Mouse (Mus musculus): Measurements from ENCODE around the gene Gxylt1. TPM values are rescaled to one million over a fixed set of nuclear protein-coding genes. Genes with fewer than 3 reads are reported as not detected.

Gene Gxylt1
- polyA plus RNA-seq, 1 experiment from 2014 or later: 10.7 TPM

- no peak overlapping the region for H3K4me3 ChIP-seq (ENCODE audit: low read depth, low read length)
- H3K36me3 ChIP-seq (ENCODE audit: control insufficient read depth, insufficient read depth, low read length): no peaks in the 10 kb centered on the region
- H3K9ac ChIP-seq (ENCODE audit: low read depth, low read length): no peak overlapping the region
- WGBS: 61% methylated on average over 6 of the region's 6 CpGs
- no peaks in the 10 kb centered on the region for H3K9me3 ChIP-seq (ENCODE audit: control insufficient read depth, low read length)
- ATAC-seq (replicated peaks; ENCODE audit: low FRiP score) (peak; percentile 84), DNase-seq (ENCODE audit: low spot score) (no peak)
- no peaks in the 10 kb centered on the region for H3K27me3 ChIP-seq (replicated peaks; ENCODE audit: control insufficient read depth, insufficient read depth, low read length)
- H3K4me1 ChIP-seq (replicated peaks; ENCODE audit: control insufficient read depth, insufficient read depth, low read length): peaks cover 7% of the 10 kb centered on the region
- 0 out of 2 replicates have a peak overlapping the region, but pooled peaks have one; percentile 7 for H3K4me2 ChIP-seq
- H3K27ac ChIP-seq (ENCODE audit: low read depth, low read length): peak overlapping the region; percentile 62
Observed at GRCm38 (mm10) chr15:93284326-93284725, 9.3 kb upstream of the Gxylt1 start.

GRCm38 (mm10) chr15:93283349-93283748, 8.4 kb upstream of the Gxylt1 start:
- whole genome bisulfite sequencing: 77% methylated on average over 11 of the region's 11 CpGs
- no peak for DNase-seq (ENCODE audit: low spot score)
- Histone ChIP-seq H3K4me1 (replicated peaks; ENCODE audit: control insufficient read depth, insufficient read depth, low read length) (peaks cover 7% of the 10 kb centered on the region), H3K27ac (ENCODE audit: low read depth, low read length) (no peak overlapping the region), H3K9me3 (ENCODE audit: control insufficient read depth, low read length) (no peaks in the 10 kb centered on the region), H3K36me3 (ENCODE audit: control insufficient read depth, insufficient read depth, low read length) (no peaks in the 10 kb centered on the region), H3K27me3 (replicated peaks; ENCODE audit: control insufficient read depth, insufficient read depth, low read length) (no peaks in the 10 kb centered on the region), H3K9ac (ENCODE audit: low read depth, low read length) (no peak overlapping the region), H3K4me3 (ENCODE audit: low read depth, low read length) (no peak overlapping the region), H3K4me2 (no peak overlapping the region)
- 0 out of 2 replicates have a peak, but pooled peaks have one; percentile 51 for ATAC-seq (replicated peaks; ENCODE audit: low FRiP score)

GRCm38 (mm10) chr15:93276276-93276675, 1.3 kb upstream of the Gxylt1 start:
- Histone ChIP-seq H3K9me3 (ENCODE audit: control insufficient read depth, low read length) (no peaks in the 10 kb centered on the region), H3K9ac (ENCODE audit: low read depth, low read length) (peak overlapping the region; percentile 71), H3K36me3 (ENCODE audit: control insufficient read depth, insufficient read depth, low read length) (no peaks in the 10 kb centered on the region), H3K4me2 (peak overlapping the region; percentile 80), H3K4me1 (replicated peaks; ENCODE audit: control insufficient read depth, insufficient read depth, low read length) (peaks cover 18% of the 10 kb centered on the region), H3K4me3 (ENCODE audit: low read depth, low read length) (peak overlapping the region; percentile 84), H3K27ac (ENCODE audit: low read depth, low read length) (peak overlapping the region; percentile 70; the same call in 1 of the 2 replicates), H3K27me3 (replicated peaks; ENCODE audit: control insufficient read depth, insufficient read depth, low read length) (no peaks in the 10 kb centered on the region)
- WGBS: 8% methylated on average over 14 of the region's 14 CpGs
- DNase-seq (ENCODE audit: low spot score) (no peak), ATAC-seq (replicated peaks; ENCODE audit: low FRiP score) (no peak)

- no peak for DNase-seq (ENCODE audit: low spot score)
- H3K36me3 ChIP-seq (ENCODE audit: control insufficient read depth, insufficient read depth, low read length): no peaks in the 10 kb centered on the region
- peak overlapping the region; percentile 84 for H3K4me3 ChIP-seq (ENCODE audit: low read depth, low read length)
- peak overlapping the region; percentile 70 for H3K27ac ChIP-seq (ENCODE audit: low read depth, low read length)
- H3K9me3 ChIP-seq (ENCODE audit: control insufficient read depth, low read length): no peaks in the 10 kb centered on the region
- peak overlapping the region; percentile 71 for H3K9ac ChIP-seq (ENCODE audit: low read depth, low read length)
- ATAC-seq (replicated peaks; ENCODE audit: low FRiP score): peak; percentile 55
- H3K4me1 ChIP-seq (replicated peaks; ENCODE audit: control insufficient read depth, insufficient read depth, low read length): peaks cover 20% of the 10 kb centered on the region
- H3K4me2 ChIP-seq: peak overlapping the region; percentile 80
- under 1% methylated on average over 21 of the region's 21 CpGs for WGBS
- no peaks in the 10 kb centered on the region for H3K27me3 ChIP-seq (replicated peaks; ENCODE audit: control insufficient read depth, insufficient read depth, low read length)
Observed at GRCm38 (mm10) chr15:93275623-93276022, 644 bp upstream of the Gxylt1 start.

- peaks cover 24% of the 10 kb centered on the region for H3K4me1 ChIP-seq (replicated peaks; ENCODE audit: control insufficient read depth, insufficient read depth, low read length)
- ATAC-seq (replicated peaks; ENCODE audit: low FRiP score) (no peak), DNase-seq (ENCODE audit: low spot score) (no peak)
- no peaks in the 10 kb centered on the region for H3K27me3 ChIP-seq (replicated peaks; ENCODE audit: control insufficient read depth, insufficient read depth, low read length)
- H3K36me3 ChIP-seq (ENCODE audit: control insufficient read depth, insufficient read depth, low read length): no peaks in the 10 kb centered on the region
- H3K4me3 ChIP-seq (ENCODE audit: low read depth, low read length): peak overlapping the region; percentile 84
- H3K4me2 ChIP-seq: peak overlapping the region; percentile 86
- H3K9me3 ChIP-seq (ENCODE audit: control insufficient read depth, low read length): no peaks in the 10 kb centered on the region
- H3K9ac ChIP-seq (ENCODE audit: low read depth, low read length): peak overlapping the region; percentile 82
- 40% methylated on average over 19 of the region's 19 CpGs for WGBS
- peak overlapping the region; percentile 82; the same call in 1 of the 2 replicates for H3K27ac ChIP-seq (ENCODE audit: low read depth, low read length)
Observed at GRCm38 (mm10) chr15:93273788-93274678, 946 bp downstream of the Gxylt1 start.

- Histone ChIP-seq H3K9me3 (ENCODE audit: control insufficient read depth, low read length) (no peaks in the 10 kb centered on the region), H3K36me3 (ENCODE audit: control insufficient read depth, insufficient read depth, low read length) (no peaks in the 10 kb centered on the region), H3K9ac (ENCODE audit: low read depth, low read length) (no peak overlapping the region), H3K4me3 (ENCODE audit: low read depth, low read length) (no peak overlapping the region), H3K4me1 (replicated peaks; ENCODE audit: control insufficient read depth, insufficient read depth, low read length) (peaks cover 24% of the 10 kb centered on the region), H3K27ac (ENCODE audit: low read depth, low read length) (no peak overlapping the region), H3K4me2 (peak overlapping the region; percentile 86), H3K27me3 (replicated peaks; ENCODE audit: control insufficient read depth, insufficient read depth, low read length) (no peaks in the 10 kb centered on the region)
- DNase-seq (ENCODE audit: low spot score) (no peak), ATAC-seq (replicated peaks; ENCODE audit: low FRiP score) (no peak)
- WGBS: 69% methylated on average over 9 of the region's 9 CpGs
Observed at GRCm38 (mm10) chr15:93272948-93273347, 2.0 kb downstream of the Gxylt1 start.

GRCm38 (mm10) chr15:93270289-93270855, 4.6 kb downstream of the Gxylt1 start:
- no peaks in the 10 kb centered on the region for H3K27me3 ChIP-seq (replicated peaks; ENCODE audit: control insufficient read depth, insufficient read depth, low read length)
- H3K9me3 ChIP-seq (ENCODE audit: control insufficient read depth, low read length): no peaks in the 10 kb centered on the region
- no peak for ATAC-seq (replicated peaks; ENCODE audit: low FRiP score)
- no peaks in the 10 kb centered on the region for H3K36me3 ChIP-seq (ENCODE audit: control insufficient read depth, insufficient read depth, low read length)
- DNase-seq (ENCODE audit: low spot score): no peak
- H3K4me1 ChIP-seq (replicated peaks; ENCODE audit: control insufficient read depth, insufficient read depth, low read length): peaks cover 17% of the 10 kb centered on the region
- no peak overlapping the region for H3K4me2 ChIP-seq
- no peak overlapping the region for H3K9ac ChIP-seq (ENCODE audit: low read depth, low read length)
- H3K4me3 ChIP-seq (ENCODE audit: low read depth, low read length): no peak overlapping the region
- WGBS: 70% methylated on average over 9 of the region's 9 CpGs
- no peak overlapping the region for H3K27ac ChIP-seq (ENCODE audit: low read depth, low read length)

GRCm38 (mm10) chr15:93269572-93269971, 5.4 kb downstream of the Gxylt1 start:
- Histone ChIP-seq H3K27me3 (replicated peaks; ENCODE audit: control insufficient read depth, insufficient read depth, low read length) (no peaks in the 10 kb centered on the region), H3K4me3 (ENCODE audit: low read depth, low read length) (no peak overlapping the region), H3K4me2 (no peak overlapping the region), H3K9me3 (ENCODE audit: control insufficient read depth, low read length) (no peaks in the 10 kb centered on the region), H3K9ac (ENCODE audit: low read depth, low read length) (no peak overlapping the region), H3K36me3 (ENCODE audit: control insufficient read depth, insufficient read depth, low read length) (no peaks in the 10 kb centered on the region), H3K4me1 (replicated peaks; ENCODE audit: control insufficient read depth, insufficient read depth, low read length) (peaks cover 17% of the 10 kb centered on the region), H3K27ac (ENCODE audit: low read depth, low read length) (no peak overlapping the region)
- WGBS: 96% methylated on average over 7 of the region's 7 CpGs
- ATAC-seq (replicated peaks; ENCODE audit: low FRiP score) (no peak), DNase-seq (ENCODE audit: low spot score) (no peak)
